Mouse (Mus musculus) ES-E14 (cell line): ENCODE results near the gene Gm4141. TPM values are rescaled to one million over a fixed set of nuclear protein-coding genes. Genes with fewer than 3 reads are reported as not detected.
"Not testable (repeated sequence)": the region's sequence is repeated elsewhere in the genome, so short reads cannot be mapped to it uniquely, and the experiment has no call there.

Experiments used
- DNase-seq: peaks from one replicate; pipeline ENCODE4 v3.0.0-alpha.2; 2013; ENCODE audit warnings: low read depth, low spot score
- H3K27ac ChIP-seq: 2 replicates; pipeline ENCODE4 v1.5.1; 2012; ENCODE audit warnings: low read depth, mild to moderate bottlenecking, low read length, moderate library complexity, mixed read lengths; ENCODE audit not compliant: poor library complexity, insufficient read depth, severe bottlenecking
- H3K36me3 ChIP-seq: 2 replicates; pipeline ENCODE4 v1.6.1; 2012; ENCODE audit warnings: mild to moderate bottlenecking, low read length, moderate library complexity, mixed read lengths; ENCODE audit not compliant: control insufficient read depth, poor library complexity, insufficient read depth, severe bottlenecking
- H3K4me1 ChIP-seq, 2 experiments: fragments of 150-350 bp in 1 of 2; sonication (generic) in 1 of 2; 2 replicates each; pipeline ENCODE4 v1.6.1; 2012; ENCODE audit warnings: low read length in 2 of 2, mild to moderate bottlenecking in 1 of 2, mixed read lengths in 1 of 2; ENCODE audit not compliant: control insufficient read depth in 2 of 2, insufficient read depth in 2 of 2, poor library complexity in 1 of 2
- H3K4me3 ChIP-seq, 2 experiments: fragments of 150-350 bp in 1 of 2; sonication (generic) in 1 of 2; 2 replicates each; pipeline ENCODE4 v1.5.1; 2012; ENCODE audit warnings: low read length in 2 of 2, low read depth in 1 of 2, mild to moderate bottlenecking in 1 of 2, mixed read lengths in 1 of 2; ENCODE audit not compliant: insufficient read depth in 1 of 2, poor library complexity in 1 of 2, severe bottlenecking in 1 of 2
- H3K9ac ChIP-seq: 2 replicates; pipeline ENCODE4 v1.6.1; 2012; ENCODE audit warnings: low read depth, mild to moderate bottlenecking, low read length, mixed read lengths; ENCODE audit not compliant: poor library complexity, insufficient read depth, severe bottlenecking
- H3K9me3 ChIP-seq: fragments of 150-350 bp; sonication (generic); 2 replicates; pipeline ENCODE4 v1.6.1; 2012; ENCODE audit warnings: low read depth, mild to moderate bottlenecking, low read length; ENCODE audit not compliant: control insufficient read depth, insufficient read depth
- in situ Hi-C, 2 experiments: fragments of 600-800 bp; cut with MboI; formaldehyde crosslinking; loops; one replicate each; pipeline ENCODE4 v1.15.1; 2025; ENCODE audit warnings: low sequenced_read_pairs in 2 of 2, inconsistent platforms in 1 of 2; ENCODE audit not compliant: unreplicated experiment in 2 of 2
- total RNA-seq: library from RNA; depleted of rRNA; stranded (reverse); fragments of 300-350 nt; gene quantifications from 2 replicates; pipeline ENCODE4 v1.2.3, GENCODE M21; 2012; rRNA removed

The Gm4141 gene
- not detected in 2 replicates for total RNA-seq

DNA sequence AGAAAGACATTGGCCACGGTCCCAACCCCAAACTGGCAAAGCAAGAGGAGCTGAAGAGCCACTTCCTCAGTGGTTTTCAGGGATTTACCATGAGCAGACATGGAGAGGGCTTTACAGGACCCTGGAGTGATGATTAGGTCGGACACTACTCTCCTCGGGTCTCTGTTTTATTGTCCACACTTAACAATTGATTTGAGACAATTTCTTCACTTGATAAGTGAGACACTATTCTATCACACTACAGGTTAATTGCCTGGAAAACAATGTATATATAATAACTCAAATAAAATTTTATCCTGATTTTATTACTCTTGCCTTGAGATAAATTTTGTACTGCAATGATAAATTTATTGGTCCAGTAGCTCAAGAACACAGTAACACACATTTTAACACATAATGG, at the start of gene Gm4141:
Gene Gm4141 (minus strand): TSS at position 101 of the 400 bp plus-strand sequence.
- H3K4me3 ChIP-seq, H3K36me3 ChIP-seq, DNase-seq, H3K9me3 ChIP-seq, H3K9ac ChIP-seq, in situ Hi-C loops, H3K4me1 ChIP-seq, H3K27ac ChIP-seq: not testable (repeated sequence)

DNA sequence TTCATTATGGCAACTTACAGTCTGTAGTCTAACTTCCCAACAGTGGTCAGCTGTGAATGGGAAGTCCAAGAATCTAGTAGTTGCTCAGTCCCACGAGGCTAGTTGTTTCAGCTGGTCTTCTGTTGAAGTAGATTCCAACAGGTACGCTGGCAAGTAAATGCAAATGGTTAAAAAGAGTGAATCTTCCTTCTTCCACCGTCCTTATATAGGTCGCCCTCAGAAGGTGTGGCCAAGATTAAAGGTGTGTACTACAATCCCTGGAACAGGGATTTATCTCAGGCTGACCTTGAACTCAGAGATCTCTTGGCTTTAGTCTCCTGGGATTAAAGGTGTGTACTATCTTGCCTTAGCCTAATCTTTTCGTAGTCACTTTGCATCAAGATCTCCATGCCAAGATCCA, 22.9 kb upstream of the Gm4141 start, which contains the start of gene Gm4513:
Gene Gm4513 (minus strand): TSS at position 101 of the 400 bp plus-strand sequence.
- in situ Hi-C loops, H3K36me3 ChIP-seq, H3K4me3 ChIP-seq: not testable (repeated sequence)

DNA sequence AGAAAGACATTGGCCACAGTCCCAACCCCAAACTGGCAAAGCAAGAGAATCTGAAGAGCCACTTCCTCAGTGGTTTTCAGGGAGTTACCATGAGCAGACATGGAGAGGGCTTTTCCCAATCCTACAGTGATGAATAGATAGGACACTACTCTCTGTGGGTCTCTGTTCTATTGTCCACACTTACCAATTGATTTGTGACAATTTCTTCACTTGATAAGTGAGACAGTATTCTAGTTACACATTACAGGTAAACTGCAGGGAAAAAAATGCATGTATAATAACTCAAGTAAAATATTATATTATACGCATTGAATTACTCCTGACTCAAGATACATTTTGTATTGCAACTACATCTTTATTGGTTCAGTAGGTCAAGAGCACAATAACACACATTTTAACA, 30.4 kb downstream of the Gm4141 start, which contains the start of gene Gm5726:
Gene Gm5726 (minus strand): TSS at position 101 of the 400 bp plus-strand sequence.
- H3K4me1 ChIP-seq, in situ Hi-C loops, H3K9ac ChIP-seq, H3K9me3 ChIP-seq, DNase-seq, H3K27ac ChIP-seq, H3K36me3 ChIP-seq, H3K4me3 ChIP-seq: not testable (repeated sequence)

More for the DNA sequence above, 22.9 kb upstream of the Gm4141 start, which contains the start of gene Gm4513:
- not testable (repeated sequence) for DNase-seq, H3K4me1 ChIP-seq, H3K27ac ChIP-seq, H3K9ac ChIP-seq, H3K9me3 ChIP-seq

DNA sequence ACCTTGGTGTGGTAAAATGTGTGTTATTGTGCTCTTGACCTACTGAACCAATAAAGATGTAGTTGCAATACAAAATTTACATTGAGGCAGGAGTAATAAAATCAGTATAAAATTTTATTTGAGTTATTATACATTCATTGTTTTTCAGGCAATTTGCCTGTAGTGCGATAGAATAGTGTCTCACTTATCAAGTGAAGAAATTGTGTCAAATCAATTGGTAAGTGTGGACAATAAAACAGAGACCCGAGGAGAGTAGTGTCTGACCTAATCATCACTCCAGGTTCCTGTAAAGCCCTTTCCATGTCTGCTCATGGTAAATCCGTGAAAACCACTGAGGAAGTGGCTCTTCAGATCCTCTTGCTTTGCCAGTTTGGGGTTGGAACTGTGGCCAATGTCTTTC, 42.5 kb downstream of the Gm4141 start, which contains the start of gene Vmn1r104:
Gene Vmn1r104 (plus strand): TSS at position 301 of the 400 bp plus-strand sequence.
- H3K9ac ChIP-seq, H3K4me3 ChIP-seq, H3K27ac ChIP-seq, H3K4me1 ChIP-seq, H3K9me3 ChIP-seq, DNase-seq, H3K36me3 ChIP-seq, in situ Hi-C loops: not testable (repeated sequence)

Other genes with a start within 250 kb of the Gm4141 start
- not detected in 2 replicates for gene Gm4133, start 242.2 kb downstream of the Gm4141 start, total RNA-seq
- not detected in 2 replicates for gene Gm5728, start 200.8 kb downstream of the Gm4141 start, total RNA-seq
- gene Vmn1r100, start 158.3 kb downstream of the Gm4141 start, total RNA-seq: not detected in 2 replicates
- gene Vmn1r101, start 133.6 kb downstream of the Gm4141 start, total RNA-seq: not detected in 2 replicates
- not detected in 2 replicates for gene Gm10670, start 101.3 kb downstream of the Gm4141 start, total RNA-seq
- gene Vmn1r103, start 65.7 kb downstream of the Gm4141 start, total RNA-seq: not detected in 2 replicates
- not detected in 2 replicates for gene Vmn1r104, start 42.4 kb downstream of the Gm4141 start, total RNA-seq
- not detected in 2 replicates for gene Gm5726, start 30.5 kb downstream of the Gm4141 start, total RNA-seq
- gene Gm4513, start 22.8 kb upstream of the Gm4141 start, total RNA-seq: not detected in 2 replicates
- gene Vmn1r107, start 92.7 kb upstream of the Gm4141 start, total RNA-seq: not detected in 2 replicates
- gene Vmn1r111, start 127.0 kb upstream of the Gm4141 start, total RNA-seq: not detected in 2 replicates
- not detected in 2 replicates for gene Gm10668, start 154.4 kb upstream of the Gm4141 start, total RNA-seq
- gene Vmn1r112, start 194.9 kb upstream of the Gm4141 start, total RNA-seq: not detected in 2 replicates
- gene Vmn1r113, start 211.0 kb upstream of the Gm4141 start, total RNA-seq: not detected in 2 replicates
- gene Vmn1r114, start 235.9 kb upstream of the Gm4141 start, total RNA-seq: not detected in 2 replicates